Mouse (Mus musculus) heart, postnatal 10 days (tissue): ENCODE data around the gene Nap1l1. TPM values are rescaled to one million over a fixed set of nuclear protein-coding genes. Genes with fewer than 3 reads are reported as not detected.
"Not testable (repeated sequence)": the region's sequence is repeated elsewhere in the genome, so short reads cannot be mapped to it uniquely, and the experiment has no call there.

Experiments
- DNase-seq, 2 experiments: peaks; one replicate each; pipeline ENCODE4 v3.0.0; 2021
- intact Hi-C: fragments of 180-260 bp; cut with DNase I; formaldehyde crosslinking; loops from one replicate; pipeline ENCODE4 v1.15.1; 2025
- total RNA-seq, 2 experiments: library from RNA; stranded (reverse); gene quantifications; 2 replicates each; pipeline ENCODE4 v1.2.3; 2021

The Nap1l1 gene
- total RNA-seq, 2 experiments from 2014 or later, result 82.6 to 85.2 TPM

- DNase-seq, result no peak
- intact Hi-C loops, result no loop called here
These were observed 4.0 kb downstream of the Nap1l1 start for GRCm38 (mm10) chr10:111476989-111477510.

DNA sequence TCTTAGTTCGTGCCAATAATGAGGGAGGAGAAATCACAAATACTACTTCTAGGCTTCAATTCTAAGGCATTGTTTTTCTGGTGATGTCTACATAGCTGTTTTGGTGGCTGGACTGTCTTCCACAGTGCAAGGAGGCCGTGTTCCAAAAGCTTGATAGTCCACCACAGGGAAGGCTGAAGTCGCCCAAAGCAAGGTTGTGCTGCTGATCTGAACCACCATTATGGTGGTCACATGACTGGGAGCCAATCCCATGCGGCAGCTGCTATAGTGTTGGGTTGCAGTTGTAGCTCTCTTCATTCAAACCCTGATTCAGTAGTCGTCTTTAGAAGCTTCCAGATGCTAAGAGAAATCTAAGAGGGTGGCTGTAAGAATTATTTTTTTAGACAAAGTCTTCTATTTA lies 6.6 kb downstream of the Nap1l1 start:
- intact Hi-C loops, result no loop called here
- DNase-seq, result no peak

DNA sequence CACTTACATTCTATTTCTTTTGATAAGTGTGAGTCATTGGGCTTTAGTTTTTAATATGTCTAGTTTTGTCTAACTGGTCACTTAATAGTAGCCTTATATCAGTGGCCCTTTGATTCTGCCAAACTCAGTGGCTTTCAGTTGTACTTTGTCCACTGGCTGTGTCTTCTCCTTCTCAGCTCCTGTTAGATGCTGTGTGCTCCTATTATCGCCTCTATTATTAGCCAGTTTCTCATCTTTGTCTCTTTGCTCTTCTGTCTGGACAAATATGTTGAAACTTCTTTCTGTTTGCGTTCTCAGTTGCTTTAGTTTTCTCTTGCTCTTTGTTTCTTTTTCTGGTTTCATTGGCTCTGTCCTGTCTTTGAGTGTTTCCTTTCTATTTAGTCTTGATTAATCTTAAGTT lies 9.6 kb downstream of the Nap1l1 start:
- intact Hi-C loops, result no loop called here
- DNase-seq, result no peak

GRCm38 (mm10) chr10:111484079-111484478 lies 11.1 kb downstream of the Nap1l1 start:
- no peak for DNase-seq
- intact Hi-C loops, result no loop called here

DNA sequence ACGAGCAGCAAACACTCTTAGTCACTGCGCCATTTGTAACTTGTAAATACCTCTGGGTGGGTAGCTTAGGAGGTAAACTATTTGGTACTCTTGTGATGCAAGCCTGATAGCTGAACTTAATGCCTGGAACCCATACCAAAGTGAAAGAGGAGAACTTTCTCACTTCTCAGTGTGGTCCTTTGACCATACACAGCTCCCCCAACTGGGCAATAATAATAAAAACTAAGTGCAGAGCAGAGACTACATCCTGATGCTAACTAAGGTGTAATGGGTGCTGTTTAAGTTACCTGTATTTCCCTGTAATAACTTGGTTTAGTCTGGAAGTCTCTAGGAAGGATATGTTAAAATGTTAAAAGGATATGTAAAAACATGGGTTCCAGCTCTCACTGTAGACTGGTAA lies 15.8 kb downstream of the Nap1l1 start:
- intact Hi-C loops, result loop anchor here (5.0 kb wide), 1 partner anchor 261 kb away; no protein-coding TSS in a partner anchor
- no peak for DNase-seq

GRCm38 (mm10) chr10:111490079-111490478 lies 17.1 kb downstream of the Nap1l1 start:
- not testable (repeated sequence) for DNase-seq
- intact Hi-C loops, result loop anchor here (10.0 kb wide), 1 partner anchor 615 kb away; no protein-coding TSS in a partner anchor

DNA sequence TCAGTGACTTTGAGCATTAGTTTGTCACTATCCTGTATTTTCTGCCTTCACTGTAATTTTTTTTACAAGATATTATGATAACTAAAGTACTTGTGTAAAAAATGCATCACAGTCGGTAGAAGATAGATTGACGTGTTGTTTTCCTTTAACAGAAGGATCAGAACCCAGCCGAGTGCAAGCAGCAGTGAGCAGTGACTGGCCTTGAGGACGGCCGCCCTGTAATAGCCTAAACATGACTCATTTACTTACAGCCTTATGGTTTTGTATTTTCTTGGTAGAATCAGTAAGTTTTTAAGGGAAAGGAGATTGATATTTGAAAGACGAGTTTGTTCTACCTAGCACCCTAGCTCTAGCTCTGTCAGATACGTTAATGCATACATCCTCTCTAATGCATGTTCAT lies 22.9 kb downstream of the Nap1l1 start:
- intact Hi-C loops, result loop anchor here (10.0 kb wide), 1 partner anchor 609 kb away; no protein-coding TSS in a partner anchor

GRCm38 (mm10) chr10:111499892-111500291 lies 26.9 kb downstream of the Nap1l1 start:
- intact Hi-C loops, result loop anchor here (10.0 kb wide), 3 partner anchors 275 to 605 kb away; no protein-coding TSS in a partner anchor
- DNase-seq, result no peak

More for the DNA sequence above, 22.9 kb downstream of the Nap1l1 start:
- no peak for DNase-seq

- peak; percentile 82 to 87 for DNase-seq
- intact Hi-C loops, result loop anchor here (1.0 to 10.0 kb wide), 4 partner anchors 272 to 454 kb away; no protein-coding TSS in a partner anchor
These were observed 30.0 kb downstream of the Nap1l1 start for GRCm38 (mm10) chr10:111503071-111503470.

DNA sequence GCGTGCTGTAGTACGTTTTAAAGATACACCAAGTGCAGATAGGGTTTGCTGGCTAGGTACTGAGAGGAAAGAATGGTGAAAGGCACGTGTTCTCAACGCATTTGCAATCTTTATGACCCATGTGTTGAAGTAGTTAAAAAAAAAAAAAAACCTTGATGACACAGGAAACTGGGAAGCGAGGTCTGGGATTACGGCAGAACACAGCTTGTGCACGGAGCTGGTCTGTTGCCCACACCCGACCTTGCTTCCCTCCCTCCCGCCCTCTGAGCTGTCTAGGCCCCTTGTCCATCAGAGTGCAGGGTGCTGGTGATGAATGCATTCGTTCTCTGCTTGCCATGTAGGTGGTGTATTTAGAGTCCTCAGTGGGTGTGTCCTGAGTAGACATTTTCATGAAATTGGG lies 30.7 kb downstream of the Nap1l1 start:
- DNase-seq, result no peak
- intact Hi-C loops, result loop anchor here (1.0 to 10.0 kb wide), 4 partner anchors 271 to 454 kb away; no protein-coding TSS in a partner anchor

DNA sequence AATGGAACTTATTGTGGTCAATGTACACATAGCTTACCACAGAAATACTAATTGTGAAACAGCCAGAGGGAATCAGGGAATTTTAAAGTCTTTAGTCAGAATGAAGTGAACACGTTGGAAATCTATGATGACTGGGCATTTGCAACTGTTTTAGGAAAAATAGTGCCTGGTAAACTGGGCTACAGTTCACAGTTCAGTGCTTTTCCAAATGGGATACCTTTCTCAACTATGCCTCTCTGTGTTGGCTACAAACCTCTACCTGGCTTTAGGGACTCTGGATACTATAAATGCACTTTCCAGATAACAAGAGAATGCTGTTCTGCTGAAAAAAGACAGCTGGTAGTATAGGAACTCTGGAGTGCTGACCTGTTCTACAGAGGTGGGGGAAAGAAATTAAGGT lies 31.6 kb downstream of the Nap1l1 start:
- no peak for DNase-seq
- intact Hi-C loops, result loop anchor here (5.0 to 10.0 kb wide), 6 partner anchors 38 to 333 kb away; no protein-coding TSS in a partner anchor

DNA sequence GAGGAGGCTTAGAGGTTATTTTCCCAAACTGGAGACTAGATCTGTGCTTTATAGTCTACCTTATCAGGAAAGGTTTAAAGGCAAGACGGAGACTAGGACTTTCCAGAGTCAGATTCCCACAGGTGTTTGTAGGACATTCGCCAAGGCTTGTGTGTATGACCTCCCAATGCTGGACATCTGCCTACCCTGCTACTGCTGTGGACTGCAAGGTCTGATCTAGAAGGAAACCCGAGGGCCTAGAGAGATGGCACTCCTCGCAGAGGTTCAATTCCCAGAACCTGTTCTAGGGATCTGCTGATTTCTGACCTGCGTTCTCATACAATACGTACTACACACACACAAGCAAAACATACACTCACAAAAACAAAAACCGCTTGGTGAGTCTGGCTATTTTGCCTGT lies 32.4 kb downstream of the Nap1l1 start:
- intact Hi-C loops, result loop anchor here (5.0 to 10.0 kb wide), 6 partner anchors 37 to 332 kb away; no protein-coding TSS in a partner anchor

DNA sequence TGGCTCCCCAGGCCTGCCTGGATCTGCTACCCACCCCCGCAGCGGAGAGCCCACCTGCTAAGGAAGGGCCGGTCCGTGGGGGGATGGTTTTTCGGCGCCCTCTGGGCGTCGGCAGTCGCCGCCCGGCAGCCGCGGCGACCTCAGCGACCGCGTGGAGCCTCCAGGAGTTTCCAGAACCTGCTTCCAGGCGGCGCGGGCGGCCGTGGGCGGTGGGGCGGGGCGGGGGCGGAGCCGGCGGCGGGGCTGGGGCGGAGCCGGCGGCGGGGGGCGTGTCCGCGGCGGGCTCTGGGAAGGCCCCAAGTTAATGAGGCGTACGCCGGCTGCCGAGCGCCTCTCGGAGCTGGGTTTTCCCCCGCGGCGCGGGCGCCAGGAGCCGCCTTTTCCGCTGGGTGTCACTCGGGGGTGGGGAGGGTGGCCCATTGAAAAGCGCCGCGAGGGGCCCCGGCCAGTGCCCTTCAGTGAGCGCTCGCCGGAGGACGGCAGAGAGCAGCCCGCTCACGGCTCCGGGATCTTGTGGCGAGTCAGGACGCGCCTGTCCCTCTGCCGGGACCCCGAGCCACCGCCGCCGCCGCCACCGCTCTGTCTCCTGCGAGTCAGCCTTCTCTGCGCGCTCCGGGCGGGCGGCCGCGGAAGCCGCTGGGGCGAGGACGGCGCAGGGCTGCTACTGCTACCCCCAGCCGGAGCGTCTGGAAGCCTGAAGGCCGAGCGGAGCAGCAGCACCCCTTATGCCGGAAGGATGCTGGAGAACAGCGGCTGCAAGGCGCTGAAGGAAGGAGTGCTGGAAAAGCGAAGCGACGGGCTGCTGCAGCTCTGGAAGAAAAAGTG lies 33.3 kb downstream of the Nap1l1 start, which contains the start of gene Phlda1:
Gene Phlda1, plus strand, starts transcription at position 186 of the 825 bp plus-strand sequence.
- peak; percentile 96 to 98 for DNase-seq
- intact Hi-C loops, result loop anchor here (2.0 to 10.0 kb wide), 8 partner anchors 36 to 331 kb away; no protein-coding TSS in a partner anchor

More for the DNA sequence above, 32.4 kb downstream of the Nap1l1 start:
- DNase-seq, result no peak

DNA sequence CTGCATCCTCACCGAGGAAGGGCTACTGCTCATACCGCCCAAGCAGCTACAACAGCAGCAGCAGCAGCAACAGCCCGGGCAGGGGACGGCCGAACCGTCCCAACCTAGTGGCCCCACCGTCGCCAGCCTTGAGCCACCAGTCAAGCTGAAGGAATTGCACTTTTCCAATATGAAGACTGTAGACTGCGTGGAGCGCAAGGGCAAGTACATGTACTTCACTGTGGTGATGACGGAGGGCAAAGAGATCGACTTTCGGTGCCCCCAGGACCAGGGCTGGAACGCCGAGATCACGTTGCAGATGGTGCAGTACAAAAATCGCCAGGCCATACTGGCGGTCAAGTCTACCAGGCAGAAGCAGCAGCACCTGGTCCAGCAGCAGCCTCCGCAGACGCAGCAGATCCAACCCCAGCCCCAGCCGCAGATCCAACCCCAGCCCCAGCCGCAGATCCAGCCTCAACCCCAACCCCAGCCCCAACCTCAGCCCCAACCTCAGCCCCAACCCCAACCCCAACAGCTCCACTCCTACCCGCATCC lies 34.0 kb downstream of the Nap1l1 start:
- DNase-seq, result peak in 1 of 2 experiments; percentile 69
- intact Hi-C loops, result loop anchor here (2.0 to 10.0 kb wide), 8 partner anchors 35 to 330 kb away; no protein-coding TSS in a partner anchor

DNA sequence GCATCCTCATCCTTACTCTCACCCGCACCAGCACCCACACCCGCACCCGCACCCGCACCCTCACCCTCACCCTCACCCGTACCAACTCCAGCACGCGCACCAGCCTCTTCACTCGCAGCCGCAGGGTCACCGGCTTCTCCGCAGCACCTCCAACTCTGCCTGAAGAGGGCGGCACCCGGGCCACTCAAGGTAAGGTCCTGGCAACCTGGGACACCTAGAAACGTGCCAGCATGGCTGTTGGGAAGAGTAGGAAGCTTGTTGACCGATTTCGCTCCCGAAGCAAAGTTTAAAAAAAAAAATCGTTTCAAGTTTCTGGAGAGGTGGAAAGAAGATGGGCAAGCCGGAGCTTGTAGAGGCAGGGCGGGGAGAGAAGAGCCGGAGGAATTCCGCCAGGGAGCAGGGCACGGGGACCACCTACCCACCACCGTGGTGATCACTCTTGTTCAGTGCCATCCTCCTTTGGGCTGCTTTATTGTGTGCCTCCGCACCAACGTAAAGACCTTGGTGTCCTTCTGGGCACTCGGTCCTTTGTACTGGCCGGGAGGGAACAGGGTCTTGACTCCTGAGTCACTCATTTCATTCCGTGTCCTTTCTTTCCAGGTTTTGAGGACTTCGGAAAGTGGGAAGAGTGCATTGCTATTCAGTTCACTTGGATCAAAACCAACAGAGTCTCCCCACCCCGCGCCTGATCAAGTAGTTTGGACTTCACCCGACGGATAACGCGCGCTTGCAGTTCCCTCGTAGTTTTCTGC lies 34.6 kb downstream of the Nap1l1 start:
- intact Hi-C loops, result loop anchor here (2.0 to 10.0 kb wide), 8 partner anchors 35 to 330 kb away; no protein-coding TSS in a partner anchor
- DNase-seq, result peak; percentile 75 to 80

- intact Hi-C loops, result loop anchor here (5.0 to 10.0 kb wide), 6 partner anchors 34 to 329 kb away; no protein-coding TSS in a partner anchor
- DNase-seq, result no peak
These were observed 35.5 kb downstream of the Nap1l1 start for GRCm38 (mm10) chr10:111508324-111509080.

DNA sequence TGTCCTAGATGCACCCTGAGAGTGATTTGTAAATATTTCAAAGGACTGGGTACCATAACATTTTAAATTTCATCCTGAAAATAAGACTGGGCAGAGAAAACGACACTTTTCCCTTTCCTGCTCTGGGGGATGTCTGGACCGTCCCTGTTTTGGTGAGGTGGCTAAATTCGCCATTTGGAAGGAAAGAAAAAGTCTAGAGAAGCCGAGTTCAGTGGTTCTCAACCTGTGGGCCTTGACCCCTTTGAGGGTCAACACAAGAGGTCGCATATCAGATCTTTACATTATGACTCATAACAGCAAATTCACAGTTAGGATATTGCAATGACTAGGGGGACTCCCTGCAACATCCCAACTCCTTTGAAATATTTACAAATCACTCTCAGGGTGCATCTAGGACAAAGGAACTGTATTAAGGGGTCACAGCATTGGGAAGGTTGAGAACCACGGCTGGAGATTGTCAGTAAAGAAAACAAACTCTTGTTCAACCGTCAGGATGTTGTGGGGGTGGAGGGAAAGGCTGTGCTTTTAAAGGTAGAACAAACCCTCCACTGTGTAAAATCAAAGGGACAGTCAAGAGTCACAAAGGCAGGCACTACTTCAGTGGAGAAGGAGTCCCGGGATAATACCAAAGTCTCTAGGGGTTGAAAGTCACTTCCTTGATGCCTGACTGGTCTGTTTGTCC lies 36.2 kb downstream of the Nap1l1 start:
- DNase-seq, result no peak
- intact Hi-C loops, result loop anchor here (5.0 to 10.0 kb wide), 6 partner anchors 33 to 328 kb away; no protein-coding TSS in a partner anchor

GRCm38 (mm10) chr10:111509981-111510380 lies 37.0 kb downstream of the Nap1l1 start:
- intact Hi-C loops, result loop anchor here (5.0 to 10.0 kb wide), 6 partner anchors 32 to 327 kb away; no protein-coding TSS in a partner anchor

GRCm38 (mm10) chr10:111510798-111511197 lies 37.8 kb downstream of the Nap1l1 start:
- intact Hi-C loops, result no loop called here
- no peak for DNase-seq

More at GRCm38 (mm10) chr10:111509981-111510380, 37.0 kb downstream of the Nap1l1 start:
- no peak for DNase-seq
